Mouse (Mus musculus) CH12.LX (cell line): ENCODE measurements around the gene Fst. TPM values are rescaled to one million over a fixed set of nuclear protein-coding genes. Genes with fewer than 3 reads are reported as not detected.

ENCODE experiments used
- DNase-seq: peaks from one replicate; pipeline ENCODE4 v3.0.0-alpha.2; 2013; ENCODE audit errors: extremely low read depth
- H3K27ac ChIP-seq: 2 replicates; pipeline ENCODE4 v1.5.1; 2012; ENCODE audit warnings: low read depth, mild to moderate bottlenecking, control low read depth, moderate library complexity; ENCODE audit not compliant: insufficient read depth
- H3K27me3 ChIP-seq: replicated peaks from 2 replicates; pipeline ENCODE3; 2012; ENCODE audit warnings: inconsistent platforms
- H3K36me3 ChIP-seq, 2 experiments: replicated peaks in 1 of 2; 2 replicates each; pipeline versions ENCODE3 to v1.6.1; 2012; ENCODE audit warnings: inconsistent platforms in 1 of 2, low read length in 1 of 2, mild to moderate bottlenecking in 1 of 2, mixed read lengths in 1 of 2, moderate library complexity in 1 of 2; ENCODE audit not compliant: control insufficient read depth in 1 of 2, insufficient read depth in 1 of 2
- H3K4me1 ChIP-seq, 2 experiments: 2 replicates each; pipeline ENCODE4 v1.6.1; 2012; ENCODE audit warnings: inconsistent platforms in 1 of 2, moderate library complexity in 1 of 2; ENCODE audit not compliant: insufficient read depth in 2 of 2, control insufficient read depth in 1 of 2
- H3K4me2 ChIP-seq: 2 replicates; pipeline ENCODE4 v1.6.1; 2012; ENCODE audit warnings: low read depth, mild to moderate bottlenecking, control low read depth; ENCODE audit not compliant: poor library complexity, insufficient read depth, severe bottlenecking
- H3K4me3 ChIP-seq, 3 experiments: fragments of 150-350 bp in 1 of 3; sonication (generic) in 1 of 3; replicated peaks in 1 of 3; 2 replicates each; pipeline versions ENCODE3 to v1.5.1; 2011 to 2012; ENCODE audit warnings: low read depth in 2 of 3, low read length in 2 of 3, mild to moderate bottlenecking in 2 of 3, moderate library complexity in 2 of 3, control low read depth in 1 of 3, improper control_type of control experiment in 1 of 3, inconsistent platforms in 1 of 3, mixed read lengths in 1 of 3; ENCODE audit not compliant: poor library complexity in 1 of 3
- H3K79me2 ChIP-seq: replicated peaks from 2 replicates; pipeline ENCODE4 v1.6.1; 2012; ENCODE audit warnings: mild to moderate bottlenecking, moderate library complexity; ENCODE audit not compliant: control insufficient read depth, poor library complexity, insufficient read depth, severe bottlenecking; ENCODE audit errors: extremely low read depth
- H3K9ac ChIP-seq: 2 replicates; pipeline ENCODE4 v1.6.1; 2012; ENCODE audit warnings: low read depth, mild to moderate bottlenecking, control low read depth, moderate library complexity; ENCODE audit not compliant: insufficient read depth
- H3K9me3 ChIP-seq: replicated peaks from 2 replicates; pipeline ENCODE3; 2012; ENCODE audit warnings: low read length, inconsistent platforms, mixed read lengths
- CHD1 ChIP-seq: IDR thresholded peaks from 2 replicates; pipeline ENCODE4 v1.6.1; 2012; ENCODE audit warnings: low read depth, low read length, improper control_type of control experiment, inconsistent platforms
- CTCF ChIP-seq, 2 experiments: IDR thresholded peaks in 1 of 2; conservative IDR thresholded peaks in 1 of 2; 2 replicates each; pipeline ENCODE4 v1.5.1; 2011 to 2012; ENCODE audit warnings: low read depth in 2 of 2, low read length in 2 of 2, improper control_type of control experiment in 1 of 2, inconsistent platforms in 1 of 2, mild to moderate bottlenecking in 1 of 2, moderate library complexity in 1 of 2
- E2F4 ChIP-seq: IDR thresholded peaks from 2 replicates; pipeline ENCODE4 v1.6.1; 2011; ENCODE audit warnings: low read depth, low read length, improper control_type of control experiment; ENCODE audit not compliant: insufficient replicate concordance
- ETS1 ChIP-seq: conservative IDR thresholded peaks from 2 replicates; pipeline ENCODE4 v1.6.1; 2012; ENCODE audit warnings: low read depth, mild to moderate bottlenecking, inconsistent platforms, low read length, improper control_type of control experiment, moderate library complexity
- GABPA ChIP-seq: IDR thresholded peaks from 2 replicates; pipeline ENCODE4 v1.6.1; 2012; ENCODE audit warnings: low read depth, low read length, improper control_type of control experiment, inconsistent platforms; ENCODE audit not compliant: insufficient replicate concordance
- HCFC1 ChIP-seq: IDR thresholded peaks from 2 replicates; pipeline ENCODE4 v1.6.1; 2012; ENCODE audit warnings: low read depth, mild to moderate bottlenecking, inconsistent platforms, low read length, improper control_type of control experiment
- IRF4 ChIP-seq: IDR thresholded peaks from 2 replicates; pipeline ENCODE4 v1.6.1; 2014; ENCODE audit warnings: low read depth, mild to moderate bottlenecking, inconsistent platforms, low read length, improper control_type of control experiment
- JUN ChIP-seq: IDR thresholded peaks from 2 replicates; pipeline ENCODE4 v1.6.1; 2011; ENCODE audit warnings: low read depth, mild to moderate bottlenecking, low read length, improper control_type of control experiment, moderate library complexity; ENCODE audit not compliant: insufficient read depth
- JUND ChIP-seq: conservative IDR thresholded peaks from 2 replicates; pipeline ENCODE4 v1.6.1; 2011; ENCODE audit warnings: low read depth, low read length, improper control_type of control experiment
- MAX ChIP-seq: IDR thresholded peaks from 2 replicates; pipeline ENCODE4 v1.6.1; 2011; ENCODE audit warnings: low read length, improper control_type of control experiment
- MAZ ChIP-seq: IDR thresholded peaks from 2 replicates; pipeline ENCODE4 v1.6.1; 2012; ENCODE audit warnings: low read depth, mild to moderate bottlenecking, inconsistent platforms, low read length, improper control_type of control experiment, moderate library complexity
- MEF2A ChIP-seq: IDR thresholded peaks from 2 replicates; pipeline ENCODE4 v1.6.1; 2014; ENCODE audit warnings: low read depth, mild to moderate bottlenecking, inconsistent platforms, low read length, improper control_type of control experiment, borderline replicate concordance
- MXI1 ChIP-seq: IDR thresholded peaks from 2 replicates; pipeline ENCODE4 v1.6.1; 2011; ENCODE audit warnings: mild to moderate bottlenecking, low read depth, low read length, improper control_type of control experiment
- NELFE ChIP-seq: IDR thresholded peaks from 2 replicates; pipeline ENCODE4 v1.6.1; 2011; ENCODE audit warnings: low read depth, low read length, improper control_type of control experiment
- NRF1 ChIP-seq: IDR thresholded peaks from 2 replicates; pipeline ENCODE4 v1.6.1; 2014; ENCODE audit warnings: low read depth, mild to moderate bottlenecking, inconsistent platforms, low read length, improper control_type of control experiment, moderate library complexity
- PAX5 ChIP-seq: IDR thresholded peaks from 2 replicates; pipeline ENCODE4 v1.6.1; 2012; ENCODE audit warnings: low read length, inconsistent platforms, mixed read lengths
- POLR2A ChIP-seq: IDR thresholded peaks from 2 replicates; pipeline ENCODE4 v1.6.1; 2011; ENCODE audit warnings: low read depth, mild to moderate bottlenecking, improper control_type of control experiment, low read length
- POLR2AphosphoS2 ChIP-seq: IDR thresholded peaks from 2 replicates; pipeline ENCODE4 v1.6.1; 2011; ENCODE audit warnings: low read depth, low read length, improper control_type of control experiment
- RAD21 ChIP-seq: IDR thresholded peaks from 2 replicates; pipeline ENCODE4 v1.6.1; 2011; ENCODE audit warnings: low read depth, mild to moderate bottlenecking, low read length, improper control_type of control experiment, moderate library complexity
- RCOR1 ChIP-seq: conservative IDR thresholded peaks from 2 replicates; pipeline ENCODE4 v1.6.1; 2012; ENCODE audit warnings: low read depth, mild to moderate bottlenecking, inconsistent platforms, low read length, improper control_type of control experiment
- SIN3A ChIP-seq: IDR thresholded peaks from 2 replicates; pipeline ENCODE4 v1.6.1; 2012; ENCODE audit warnings: low read length, improper control_type of control experiment, inconsistent platforms
- SMC3 ChIP-seq: IDR thresholded peaks from 2 replicates; pipeline ENCODE4 v1.6.1; 2011; ENCODE audit warnings: low read depth, low read length, improper control_type of control experiment
- TBP ChIP-seq: conservative IDR thresholded peaks from 2 replicates; pipeline ENCODE4 v1.6.1; 2011; ENCODE audit warnings: low read depth, low read length, improper control_type of control experiment
- TCF12 ChIP-seq: IDR thresholded peaks from 2 replicates; pipeline ENCODE4 v1.6.1; 2014; ENCODE audit warnings: low read depth, mild to moderate bottlenecking, inconsistent platforms, low read length, improper control_type of control experiment
- ZC3H11A ChIP-seq: IDR thresholded peaks from 2 replicates; pipeline ENCODE4 v1.6.1; 2012; ENCODE audit warnings: low read depth, mild to moderate bottlenecking, inconsistent platforms, low read length, improper control_type of control experiment
- ZMIZ1 ChIP-seq: IDR thresholded peaks from 2 replicates; pipeline ENCODE4 v1.6.1; 2012; ENCODE audit warnings: low read depth, mild to moderate bottlenecking, inconsistent platforms, low read length, improper control_type of control experiment
- dilution Hi-C: fragments of 300-500 bp; cut with MboI; formaldehyde crosslinking; loops from 2 replicates; pipeline ENCODE4 v1.14.3; 2020; ENCODE audit warnings: low sequenced_read_pairs; ENCODE audit not compliant: extremely low pct_unique_long_range_greater_than_20kb, extremely low pct_ligation_motif_present
- in situ Hi-C: fragments of 300-500 bp; cut with MboI; formaldehyde crosslinking; loops from 3 replicates; pipeline ENCODE4 v1.14.3; 2019; ENCODE audit warnings: low sequenced_read_pairs, low pct_ligation_motif_present, low pct_unique_long_range_greater_than_20kb, mixed read lengths
- polyA plus RNA-seq: library from polyadenylated mRNA; unstranded; fragments of >175 nt; gene quantifications from 2 replicates; pipeline ENCODE4 v1.2.1, GENCODE M21; 2012; ENCODE audit warnings: low read depth; ENCODE audit not compliant: insufficient read length
- total RNA-seq, 2 experiments: library from RNA; depleted of rRNA; stranded (reverse); fragments of 300-350 nt in 1 of 2; fragments of >200 nt in 1 of 2; gene quantifications; 2 replicates each; pipeline ENCODE4 v1.2.3; 2012 to 2014

Gene Fst
- total and polyA plus RNA-seq, 3 experiments = not detected

DNA sequence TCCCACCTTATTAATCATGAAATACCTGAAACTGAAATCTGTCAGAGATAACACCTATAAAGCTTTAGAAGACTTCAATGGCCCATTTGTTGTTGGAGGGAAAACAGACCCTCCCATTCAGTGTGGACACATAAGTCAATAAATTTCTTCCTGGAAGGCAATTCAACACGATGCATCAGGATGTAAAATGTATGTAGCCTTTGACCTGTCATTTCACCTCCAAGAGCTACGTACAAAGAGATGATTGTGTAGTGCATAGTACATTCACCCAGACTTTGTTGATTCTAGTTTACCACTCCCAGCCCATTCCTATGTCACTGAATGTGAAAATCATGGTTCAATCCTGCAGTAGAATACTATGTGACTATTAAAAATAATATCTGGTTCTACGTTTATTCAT, 39.4 kb downstream of the Fst start:
- Histone ChIP-seq H3K4me3 (no peak overlapping the region), H3K9me3 (no peaks in the 10 kb centered on the region), H3K27me3 (no peaks in the 10 kb centered on the region), H3K36me3 (no peaks in the 10 kb centered on the region), H3K79me2 (no peaks in the 10 kb centered on the region), H3K4me1 (no peaks in the 10 kb centered on the region), H3K9ac (no peak overlapping the region), H3K4me2 (no peak overlapping the region), H3K27ac (no peak overlapping the region)
- in situ Hi-C loops (no loop called here), dilution Hi-C loops (no loop called here)
- no peak for DNase-seq
- TF ChIP-seq E2F4 (no peak), CHD1 (no peak), NRF1 (no peak), SIN3A (no peak), POLR2A (no peak), MEF2A (no peak), ETS1 (no peak), GABPA (no peak), TBP (no peak), IRF4 (no peak), CTCF (conservative IDR thresholded peaks at IDR 0.05 in 1 of 2, IDR thresholded peaks at IDR 0.05 in 1 of 2; ENCODE audit: low read depth in 2 of 2, low read length in 2 of 2) (no peak), JUND (no peak), JUN (no peak), MAZ (no peak), NELFE (no peak), POLR2AphosphoS2 (no peak), MXI1 (no peak), HCFC1 (no peak), ZC3H11A (no peak), MAX (no peak)

DNA sequence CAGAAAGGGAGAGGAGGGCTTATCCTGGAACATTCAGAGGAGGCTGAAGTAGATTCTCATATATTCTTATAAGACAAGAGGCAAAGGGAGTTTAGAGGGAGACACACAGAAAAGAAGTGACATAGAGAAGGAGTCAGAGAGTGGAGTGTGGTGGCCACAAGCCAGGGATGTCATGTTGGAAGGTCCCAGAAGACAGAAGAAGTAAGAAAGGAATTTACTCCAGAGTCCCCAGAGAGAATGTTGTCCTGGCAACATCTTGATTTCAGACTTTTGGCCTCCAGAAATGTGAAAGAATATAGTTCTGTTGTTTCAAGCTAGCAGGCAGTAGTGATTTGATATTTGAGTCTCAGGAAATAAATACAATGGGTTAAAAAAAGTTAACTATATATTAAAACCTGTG, 46.4 kb downstream of the Fst start:
- no peaks in the 10 kb centered on the region for H3K27me3 ChIP-seq
- no peak overlapping the region for H3K4me3 ChIP-seq
- no peaks in the 10 kb centered on the region for H3K36me3 ChIP-seq
- no peak overlapping the region for H3K9ac ChIP-seq
- H3K9me3 ChIP-seq = no peaks in the 10 kb centered on the region
- H3K27ac ChIP-seq = no peak overlapping the region
- H3K4me2 ChIP-seq = no peak overlapping the region
- no peak for DNase-seq
- dilution Hi-C loops = no loop called here
- TF ChIP-seq MAZ (no peak), MXI1 (no peak), PAX5 (no peak), ZMIZ1 (no peak), POLR2A (no peak), RCOR1 (no peak), TCF12 (no peak), RAD21 (no peak), SMC3 (no peak)
- TF ChIP-seq, all 38 proteins: peak for 0
- Histone ChIP-seq H3K79me2 (no peaks in the 10 kb centered on the region), H3K4me1 (peaks cover 2 to 4% of the 10 kb centered on the region in 2 experiments; a peak in 3 of 4 replicates)
- in situ Hi-C loops = no loop called here
